Mouse (Mus musculus) liver, embryonic 11.5 days (tissue): ENCODE data around the gene Zranb3. TPM values are rescaled to one million over a fixed set of nuclear protein-coding genes. Genes with fewer than 3 reads are reported as not detected.

Source experiments
- ATAC-seq: fragments of 200-750 bp; cut with Nextera tagmentation; replicated peaks from 2 replicates; pipeline ENCODE4 v1.8.0; 2017; ENCODE audit warnings: moderate number of reproducible peaks, mild to moderate bottlenecking, moderate TSS enrichment, moderate library complexity; ENCODE audit not compliant: low FRiP score
- DNase-seq: peaks from one replicate; pipeline ENCODE4 v3.0.0-alpha.2; 2017; ENCODE audit warnings: low spot score
- H3K27ac ChIP-seq: fragments of 300-500 bp; sonication (generic); 2 replicates; pipeline ENCODE4 v1.5.1; 2014; ENCODE audit warnings: mild to moderate bottlenecking, low read depth, low read length, control low read depth
- H3K27me3 ChIP-seq: fragments of 300-500 bp; sonication (generic); replicated peaks from 2 replicates; pipeline ENCODE4 v1.6.1; 2014; ENCODE audit warnings: low read length, mixed read lengths; ENCODE audit not compliant: control insufficient read depth, insufficient read depth
- H3K36me3 ChIP-seq: fragments of 300-500 bp; sonication (generic); 2 replicates; pipeline ENCODE4 v1.6.1; 2014; ENCODE audit warnings: mild to moderate bottlenecking, low read length, moderate library complexity, mixed read lengths; ENCODE audit not compliant: control insufficient read depth, insufficient read depth
- H3K4me1 ChIP-seq: fragments of 300-500 bp; sonication (generic); replicated peaks from 2 replicates; pipeline ENCODE4 v1.6.1; 2014; ENCODE audit warnings: low read length, mixed read lengths; ENCODE audit not compliant: control insufficient read depth, insufficient read depth
- H3K4me2 ChIP-seq: fragments of 300-500 bp; sonication (generic); 2 replicates; pipeline ENCODE4 v1.6.1; 2014; ENCODE audit warnings: mild to moderate bottlenecking, control low read depth, moderate library complexity
- H3K4me3 ChIP-seq: fragments of 300-500 bp; sonication (generic); 2 replicates; pipeline ENCODE4 v1.5.1; 2014; ENCODE audit warnings: low read depth, low read length, control low read depth
- H3K9ac ChIP-seq: fragments of 300-500 bp; sonication (generic); 2 replicates; pipeline ENCODE4 v1.6.1; 2014; ENCODE audit warnings: low read depth, low read length, control low read depth
- H3K9me3 ChIP-seq: fragments of 300-500 bp; sonication (generic); 2 replicates; pipeline ENCODE4 v1.6.1; 2016; ENCODE audit warnings: low read length, inconsistent platforms, mixed read lengths; ENCODE audit not compliant: control insufficient read depth
- WGBS: fragments of 180-500 bp; shearing (Covaris S2); extraction: QIAGEN DNeasy Blood & Tissue Kit; methylation state at CpG from one replicate; pipeline ENCODE4 v1.1.7; 2014; 5-methylcytosine and 5-hydroxymethylcytosine counted together
- polyA plus RNA-seq: library from polyadenylated mRNA; unstranded; fragments of >200 nt; fragmentation: Nextera tagmentation; extraction: Ambion mirVana; gene quantifications from 2 replicates; pipeline ENCODE4 v1.2.1, GENCODE M21; 2014

The Zranb3 gene
- polyA plus RNA-seq, 1 experiment from 2014 or later: 10.7 TPM

DNA sequence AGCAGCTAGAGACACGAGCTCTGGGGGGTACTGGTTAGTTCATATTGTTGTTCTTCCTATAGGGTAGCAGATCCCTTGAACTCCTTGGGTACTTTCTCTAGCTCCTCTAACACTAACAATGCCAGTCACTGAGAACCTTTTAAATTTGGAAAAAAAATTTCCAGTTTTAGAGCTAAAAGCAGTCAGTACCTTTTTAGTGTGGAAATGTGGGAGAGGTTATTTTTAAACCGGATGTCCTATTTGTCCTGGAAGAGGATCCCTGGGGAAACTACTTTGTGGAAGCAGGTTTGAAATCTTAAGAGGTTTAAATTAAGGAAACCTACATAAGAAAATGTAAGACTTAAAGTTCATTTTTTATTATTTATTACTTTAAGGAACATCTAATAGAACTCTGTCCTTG, 56.4 kb downstream of the Zranb3 start:
- no peak overlapping the region for H3K4me3 ChIP-seq
- H3K36me3 ChIP-seq: peaks cover 3% of the 10 kb centered on the region; the same call in 1 of the 2 replicates
- no peak for ATAC-seq
- H3K27me3 ChIP-seq: no peaks in the 10 kb centered on the region
- H3K4me1 ChIP-seq: no peaks in the 10 kb centered on the region; the same call in 1 of the 2 replicates
- DNase-seq: no peak
- H3K9ac ChIP-seq: no peak overlapping the region
- WGBS: 84% methylated on average over 2 of the region's 2 CpGs
- H3K9me3 ChIP-seq: no peaks in the 10 kb centered on the region
- H3K27ac ChIP-seq: no peak overlapping the region
- H3K4me2 ChIP-seq: no peak overlapping the region

DNA sequence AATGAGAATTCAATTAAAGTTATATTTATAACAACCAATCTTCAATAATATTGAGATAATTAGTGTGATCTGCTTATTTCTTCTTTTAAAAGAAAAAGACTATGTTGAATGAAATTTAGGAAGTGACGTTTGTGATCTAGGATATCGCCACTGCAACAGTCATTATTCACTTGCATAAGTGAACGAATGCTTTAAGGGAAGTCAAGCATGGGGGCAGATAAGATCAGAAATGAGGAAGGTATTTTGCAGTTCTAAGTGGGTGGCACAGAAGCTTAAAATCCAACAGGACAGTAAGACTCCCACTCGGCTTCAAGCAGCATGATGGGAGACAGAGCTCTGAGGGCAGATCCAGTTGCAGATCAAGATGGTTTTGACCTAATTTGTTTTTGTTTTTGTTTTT, 58.7 kb downstream of the Zranb3 start:
- no peak overlapping the region for H3K27ac ChIP-seq
- DNase-seq (no peak), ATAC-seq (no peak)
- WGBS: 86% methylated on average over 4 of the region's 4 CpGs
- no peaks in the 10 kb centered on the region; the same call in 1 of the 2 replicates for H3K4me1 ChIP-seq
- no peak overlapping the region for H3K4me2 ChIP-seq
- H3K36me3 ChIP-seq: peaks cover 3% of the 10 kb centered on the region; the same call in 1 of the 2 replicates
- no peak overlapping the region for H3K4me3 ChIP-seq
- H3K27me3 ChIP-seq: no peaks in the 10 kb centered on the region
- no peak overlapping the region for H3K9ac ChIP-seq
- no peaks in the 10 kb centered on the region for H3K9me3 ChIP-seq

DNA sequence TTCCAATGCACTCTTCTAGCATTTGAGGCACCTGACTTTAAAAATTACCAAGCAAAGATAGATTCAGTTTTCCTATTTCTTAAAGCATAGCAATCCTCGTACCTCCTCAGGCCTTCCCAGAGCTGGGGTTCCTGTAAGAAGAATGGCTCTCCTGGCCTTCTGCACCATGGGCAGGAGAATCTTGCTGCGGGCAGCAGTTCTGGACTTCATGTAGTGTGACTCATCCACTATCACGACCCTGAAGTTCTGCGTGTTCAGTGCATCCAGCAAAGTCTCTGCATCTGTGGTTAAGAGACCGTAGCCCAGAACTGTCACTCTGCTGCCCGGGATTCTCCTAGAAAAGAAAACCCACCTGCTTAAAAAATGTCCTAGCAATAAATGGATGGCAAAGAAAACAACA, 66.6 kb downstream of the Zranb3 start:
- Histone ChIP-seq H3K4me1 (no peaks in the 10 kb centered on the region), H3K9me3 (no peaks in the 10 kb centered on the region), H3K4me2 (no peak overlapping the region), H3K36me3 (no peaks in the 10 kb centered on the region), H3K27me3 (no peaks in the 10 kb centered on the region), H3K27ac (no peak overlapping the region), H3K4me3 (no peak overlapping the region), H3K9ac (no peak overlapping the region)
- ATAC-seq: no peak
- DNase-seq: no peak
- 87% methylated on average over 6 of the region's 6 CpGs for WGBS

DNA sequence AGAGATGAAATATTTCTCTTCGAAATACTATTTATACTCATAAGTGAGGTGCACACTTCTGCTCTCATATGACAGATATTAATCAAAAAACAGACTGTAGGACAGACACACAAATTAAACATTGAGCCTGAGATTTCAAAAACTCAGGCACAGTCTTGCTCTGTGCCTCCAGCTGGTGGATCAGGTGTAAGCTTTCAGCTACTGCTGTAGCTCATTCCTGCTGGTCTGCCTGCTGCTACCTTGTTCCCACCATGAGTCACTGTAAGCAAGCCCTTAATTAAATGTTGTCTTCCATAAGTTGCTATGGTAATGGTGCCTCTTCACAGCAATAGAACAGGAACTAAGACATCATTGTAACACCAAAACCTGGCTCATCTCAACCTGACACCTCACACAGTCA, 70.7 kb downstream of the Zranb3 start:
- Histone ChIP-seq H3K9ac (no peak overlapping the region), H3K4me1 (no peaks in the 10 kb centered on the region), H3K9me3 (no peaks in the 10 kb centered on the region), H3K27ac (no peak overlapping the region), H3K4me2 (no peak overlapping the region), H3K27me3 (no peaks in the 10 kb centered on the region), H3K4me3 (no peak overlapping the region), H3K36me3 (no peaks in the 10 kb centered on the region)
- ATAC-seq (no peak), DNase-seq (no peak)
- 92% methylated on average over 1 of the region's 1 CpGs for WGBS

DNA sequence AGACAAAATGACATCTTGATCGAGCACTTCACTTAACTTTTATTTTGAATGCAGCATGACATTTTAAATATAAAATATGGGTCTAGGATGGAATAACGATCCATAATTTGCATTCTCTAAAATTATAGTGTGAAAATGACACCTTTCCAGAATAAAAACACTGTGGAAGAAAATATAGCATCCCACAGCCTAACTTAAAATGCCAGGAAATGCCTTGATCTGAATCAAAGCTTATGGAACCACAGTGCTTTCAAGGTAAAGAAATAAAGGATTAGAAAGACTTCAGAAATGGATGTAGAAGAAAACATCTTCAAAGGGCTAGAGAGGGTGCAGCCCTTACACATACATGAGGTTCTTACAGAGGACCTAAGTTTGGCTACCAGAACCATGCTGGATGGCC, 71.3 kb downstream of the Zranb3 start:
- DNase-seq (no peak), ATAC-seq (no peak)
- Histone ChIP-seq H3K36me3 (no peaks in the 10 kb centered on the region), H3K4me2 (no peak overlapping the region), H3K9me3 (no peaks in the 10 kb centered on the region), H3K27ac (no peak overlapping the region), H3K4me3 (no peak overlapping the region), H3K27me3 (no peaks in the 10 kb centered on the region), H3K4me1 (no peaks in the 10 kb centered on the region), H3K9ac (no peak overlapping the region)
- 85% methylated on average over 2 of the region's 2 CpGs for WGBS

DNA sequence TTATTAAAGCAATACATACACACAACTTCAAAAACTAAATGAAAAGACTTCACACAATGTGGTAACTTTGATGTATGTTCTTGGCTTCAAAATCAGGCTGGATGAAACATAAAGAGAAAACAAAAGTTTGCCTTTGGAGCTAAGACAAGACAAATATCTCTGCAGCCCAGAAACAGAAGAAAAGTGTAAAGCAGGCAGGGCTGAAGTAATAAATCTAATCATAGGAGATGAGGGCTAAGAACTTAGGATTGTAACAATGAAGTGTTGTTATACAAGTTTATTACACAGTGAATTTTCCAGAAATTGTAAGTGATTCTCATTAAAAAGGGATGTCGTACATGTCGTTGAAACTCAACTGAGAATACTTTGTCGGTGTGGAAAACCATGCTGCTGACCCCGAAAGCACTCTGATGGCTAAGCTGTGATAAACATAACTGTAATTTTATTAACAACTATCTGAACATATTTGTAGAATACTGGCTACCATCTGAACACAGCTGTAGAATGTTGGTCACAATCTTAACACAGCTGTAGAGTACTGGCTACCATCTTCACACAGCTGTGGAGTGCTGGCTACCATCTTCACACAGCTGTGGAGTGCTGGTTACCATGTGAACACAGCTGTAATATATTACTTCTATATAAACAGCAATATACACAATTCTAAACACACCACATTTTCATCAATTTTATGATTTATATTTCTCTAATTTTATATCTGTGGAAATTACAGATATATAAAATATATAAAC, 78.3 kb downstream of the Zranb3 start:
- H3K9me3 ChIP-seq: no peaks in the 10 kb centered on the region
- no peaks in the 10 kb centered on the region for H3K4me1 ChIP-seq
- H3K27me3 ChIP-seq: no peaks in the 10 kb centered on the region
- no peak overlapping the region for H3K27ac ChIP-seq
- H3K4me3 ChIP-seq: no peak overlapping the region
- ATAC-seq (no peak), DNase-seq (no peak)
- H3K9ac ChIP-seq: no peak overlapping the region
- H3K4me2 ChIP-seq: no peak overlapping the region
- 93% methylated on average over 4 of the region's 4 CpGs for WGBS
- no peaks in the 10 kb centered on the region for H3K36me3 ChIP-seq

DNA sequence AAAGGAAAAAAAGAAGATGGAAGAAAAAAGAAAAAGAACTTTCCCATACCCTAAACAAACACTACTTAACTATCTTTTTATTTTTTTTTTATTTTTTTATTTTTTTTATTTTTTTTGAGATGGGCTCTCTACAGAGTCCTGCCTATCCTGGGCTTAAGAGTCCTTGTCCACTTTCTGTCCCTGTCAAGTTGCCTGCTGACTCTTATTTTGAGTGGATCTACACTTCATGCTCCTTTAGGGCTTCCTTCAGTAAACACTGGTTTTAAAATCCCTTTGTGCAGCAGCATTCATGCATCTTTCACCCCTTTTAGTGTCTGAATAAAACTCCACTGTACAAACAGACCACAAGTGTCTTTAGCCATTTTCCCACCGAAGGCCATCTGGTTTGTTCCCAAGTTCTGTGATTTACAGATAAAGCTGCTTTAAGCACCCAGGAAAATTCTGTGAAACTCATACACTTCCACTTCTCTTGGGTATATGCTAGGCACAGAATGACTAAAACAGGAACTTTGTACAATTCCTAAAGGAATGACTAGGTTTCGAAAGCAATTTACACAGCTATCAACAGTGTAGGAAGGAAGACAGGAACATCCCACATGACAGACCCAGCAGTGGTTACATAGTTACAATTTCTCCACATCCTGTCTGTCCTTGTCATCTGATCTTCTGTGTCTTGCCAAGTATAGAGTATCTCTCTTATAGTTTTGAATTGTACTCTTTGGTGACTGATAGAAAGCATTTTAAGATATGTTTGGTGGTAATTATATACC, 82.7 kb downstream of the Zranb3 start:
- H3K27ac ChIP-seq: no peak overlapping the region
- DNase-seq (no peak), ATAC-seq (no peak)
- no peak overlapping the region for H3K9ac ChIP-seq
- 83% methylated on average over 2 of the region's 2 CpGs for WGBS
- no peak overlapping the region for H3K4me2 ChIP-seq
- no peak overlapping the region for H3K4me3 ChIP-seq
- no peaks in the 10 kb centered on the region for H3K36me3 ChIP-seq
- no peaks in the 10 kb centered on the region for H3K4me1 ChIP-seq
- no peaks in the 10 kb centered on the region for H3K27me3 ChIP-seq
- no peaks in the 10 kb centered on the region for H3K9me3 ChIP-seq

DNA sequence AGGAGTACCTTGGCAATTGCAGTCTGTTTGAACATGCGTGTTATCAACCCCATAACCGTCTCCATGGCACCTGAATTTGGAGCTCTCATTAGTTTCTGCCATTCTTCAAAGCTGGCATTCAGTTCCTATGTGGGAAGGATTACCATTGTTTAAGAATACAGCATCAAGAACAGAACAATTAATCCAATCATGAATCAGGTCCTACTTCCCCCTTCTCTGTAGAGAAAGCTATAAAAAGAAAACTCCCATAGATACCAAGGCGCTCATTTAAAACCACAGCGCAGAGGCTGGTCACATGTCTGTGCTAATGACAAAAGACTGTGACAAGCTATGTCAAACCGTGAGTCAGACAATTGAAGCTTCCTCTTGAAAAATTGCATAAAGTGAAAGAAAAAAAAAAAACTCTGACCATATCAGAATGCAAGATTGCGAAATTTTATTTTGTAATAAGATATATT, 86.8 kb downstream of the Zranb3 start:
- Histone ChIP-seq H3K9ac (no peak overlapping the region), H3K36me3 (no peaks in the 10 kb centered on the region), H3K27me3 (no peaks in the 10 kb centered on the region), H3K4me2 (no peak overlapping the region), H3K9me3 (no peaks in the 10 kb centered on the region), H3K4me1 (peaks cover 5% of the 10 kb centered on the region; the same call in 1 of the 2 replicates), H3K4me3 (no peak overlapping the region), H3K27ac (no peak overlapping the region)
- DNase-seq: no peak
- ATAC-seq: 0 out of 2 replicates have a peak, but pooled peaks have one; percentile 39
- 69% methylated on average over 6 of the region's 6 CpGs for WGBS
